Mouse (Mus musculus) intestine, postnatal 0 days (tissue): ENCODE data around the gene Mcf2l. TPM values are rescaled to one million over a fixed set of nuclear protein-coding genes. Genes with fewer than 3 reads are reported as not detected.
A peak's percentile ranks its signal among the peaks of the same experiment; 100 is the strongest.

Source experiments
- ATAC-seq: fragments of 200-750 bp; cut with Nextera tagmentation; 2 replicates; pipeline ENCODE4 v1.8.0; 2017; ENCODE audit warnings: mild to moderate bottlenecking, moderate TSS enrichment, moderate library complexity
- H3K27ac ChIP-seq: fragments of 300-500 bp; sonication (generic); 2 replicates; pipeline ENCODE4 v1.5.1; 2014; ENCODE audit warnings: mild to moderate bottlenecking, low read depth, low read length, moderate library complexity
- H3K27me3 ChIP-seq: fragments of 300-500 bp; sonication (generic); replicated peaks from 2 replicates; pipeline ENCODE4 v1.6.1; 2014; ENCODE audit warnings: low read length, mixed read lengths; ENCODE audit not compliant: control insufficient read depth, insufficient read depth
- H3K36me3 ChIP-seq: fragments of 300-500 bp; sonication (generic); 2 replicates; pipeline ENCODE4 v1.6.1; 2014; ENCODE audit warnings: mild to moderate bottlenecking, moderate library complexity; ENCODE audit not compliant: control insufficient read depth, insufficient read depth
- H3K4me1 ChIP-seq: fragments of 300-500 bp; sonication (generic); replicated peaks from 2 replicates; pipeline ENCODE4 v1.6.1; 2014; ENCODE audit warnings: antibody characterized with exemption, low read length, mixed read lengths; ENCODE audit not compliant: control insufficient read depth, insufficient read depth
- H3K4me2 ChIP-seq: fragments of 300-500 bp; sonication (generic); replicated peaks from 2 replicates; pipeline ENCODE4 v1.6.1; 2014; ENCODE audit warnings: low read depth, mild to moderate bottlenecking, moderate library complexity
- H3K4me3 ChIP-seq: fragments of 300-500 bp; sonication (generic); 2 replicates; pipeline ENCODE4 v1.5.1; 2014; ENCODE audit warnings: low read depth, low read length
- H3K9ac ChIP-seq: fragments of 300-500 bp; sonication (generic); 2 replicates; pipeline ENCODE4 v1.6.1; 2014; ENCODE audit warnings: mild to moderate bottlenecking, low read depth, low read length
- H3K9me3 ChIP-seq: fragments of 300-500 bp; sonication (generic); 2 replicates; pipeline ENCODE4 v1.6.1; 2016; ENCODE audit warnings: mixed run types; ENCODE audit not compliant: control insufficient read depth
- CTCF ChIP-seq: sonication (generic); IDR thresholded peaks from 2 replicates; pipeline ENCODE4 v1.5.1; 2016; ENCODE audit warnings: low read depth, mild to moderate bottlenecking, control low read depth, antibody characterized with exemption, moderate library complexity
- WGBS: fragments of 180-500 bp; shearing (Covaris S2); extraction: QIAGEN DNeasy Blood & Tissue Kit; methylation state at CpG from one replicate; pipeline ENCODE4 v1.1.7; 2014; 5-methylcytosine and 5-hydroxymethylcytosine counted together
- polyA plus RNA-seq: library from polyadenylated mRNA; unstranded; fragments of >200 nt; fragmentation: Nextera tagmentation; extraction: Ambion mirVana; gene quantifications from 2 replicates; pipeline ENCODE4 v1.2.1, GENCODE M21; 2015

Gene Mcf2l
- polyA plus RNA-seq, 1 experiment from 2014 or later = 6.7 TPM

DNA sequence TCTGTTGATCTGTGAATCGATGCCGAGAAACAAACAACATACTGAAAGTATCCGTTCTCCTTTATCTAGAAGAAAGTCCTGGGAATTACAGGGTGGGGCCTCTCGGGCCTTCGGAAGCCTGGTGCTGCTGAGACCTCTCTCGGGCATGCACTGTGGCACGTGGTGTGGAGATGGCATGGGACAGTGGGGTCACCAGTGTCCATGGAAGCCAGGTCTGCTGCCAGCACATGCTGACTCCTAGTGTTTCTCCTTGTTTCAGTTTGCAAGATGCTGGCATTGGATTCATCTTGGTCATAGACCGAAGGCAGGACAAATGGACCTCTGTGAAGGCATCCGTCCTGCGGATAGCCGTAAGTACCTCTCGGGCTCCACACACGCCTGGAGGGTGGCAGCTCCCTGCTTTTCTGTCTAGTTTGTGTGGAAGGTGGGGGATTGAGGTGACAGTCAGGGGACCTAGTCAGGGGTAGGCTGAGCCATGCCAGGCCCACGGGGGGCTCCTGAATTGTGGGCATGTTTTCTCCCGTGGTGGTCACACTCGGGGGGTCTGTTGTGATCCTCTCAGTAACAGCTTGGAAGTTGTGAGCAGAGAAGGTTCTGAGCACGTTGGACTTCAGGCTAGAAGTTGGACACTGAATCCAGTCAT, 111.1 kb downstream of the Mcf2l start:
- Histone ChIP-seq H3K4me2 (no peak overlapping the region), H3K4me1 (no peaks in the 10 kb centered on the region), H3K36me3 (no peaks in the 10 kb centered on the region), H3K9ac (no peak overlapping the region), H3K27me3 (no peaks in the 10 kb centered on the region), H3K4me3 (no peak overlapping the region), H3K9me3 (no peaks in the 10 kb centered on the region), H3K27ac (no peak overlapping the region)
- no peak for ATAC-seq
- 86% methylated on average over 17 of the region's 17 CpGs for WGBS
- TF ChIP-seq CTCF = no peak

DNA sequence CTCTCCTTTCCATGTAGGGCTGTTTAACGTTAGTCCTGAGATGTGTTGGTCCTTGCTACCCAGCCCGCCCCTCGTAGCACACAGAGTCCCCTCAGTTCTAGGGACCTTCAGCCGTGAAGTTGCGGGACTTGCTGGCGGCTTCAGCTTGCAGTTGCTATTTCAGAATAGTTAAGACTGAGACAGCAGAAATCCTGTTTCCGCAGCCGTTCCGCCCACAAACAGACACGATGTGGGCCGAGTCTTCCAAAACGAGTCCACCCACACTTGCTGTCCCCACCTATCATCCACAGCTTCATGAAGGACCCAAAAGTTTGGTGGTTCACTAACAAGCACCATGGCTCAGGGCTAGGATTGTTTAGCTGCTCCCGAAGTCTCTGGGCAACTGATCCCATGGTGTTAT, 111.7 kb downstream of the Mcf2l start:
- Histone ChIP-seq H3K4me3 (no peak overlapping the region), H3K36me3 (no peaks in the 10 kb centered on the region), H3K4me1 (no peaks in the 10 kb centered on the region), H3K27me3 (no peaks in the 10 kb centered on the region), H3K9ac (no peak overlapping the region), H3K4me2 (no peak overlapping the region), H3K9me3 (no peaks in the 10 kb centered on the region), H3K27ac (no peak overlapping the region)
- TF ChIP-seq CTCF = no peak
- 87% methylated on average over 13 of the region's 13 CpGs for WGBS
- ATAC-seq = no peak

DNA sequence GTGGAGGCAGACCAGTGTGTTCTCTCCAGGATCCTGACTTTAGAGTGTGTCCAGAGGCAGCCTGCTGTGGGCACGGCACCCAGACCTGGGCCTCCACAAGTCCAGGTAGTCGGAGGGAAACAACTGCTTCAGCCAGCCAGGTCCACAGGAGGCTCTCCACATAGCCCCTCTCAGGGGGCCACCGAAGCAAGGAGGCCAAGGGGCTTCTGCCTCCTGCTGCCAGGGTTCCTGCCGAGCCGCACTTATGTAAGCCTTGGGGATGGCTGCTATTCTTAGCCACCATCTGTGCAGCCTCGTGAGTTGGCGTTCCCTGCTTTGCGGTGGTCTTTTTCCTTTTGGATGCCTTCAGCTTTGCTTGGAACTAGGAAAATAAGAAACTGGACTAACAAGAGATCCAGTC, 114.0 kb downstream of the Mcf2l start:
- no peak for ATAC-seq
- WGBS = 91% methylated on average over 8 of the region's 8 CpGs
- TF ChIP-seq CTCF = no peak
- Histone ChIP-seq H3K27ac (no peak overlapping the region), H3K27me3 (no peaks in the 10 kb centered on the region), H3K4me3 (no peak overlapping the region), H3K4me1 (no peaks in the 10 kb centered on the region), H3K9ac (no peak overlapping the region), H3K9me3 (no peaks in the 10 kb centered on the region), H3K36me3 (no peaks in the 10 kb centered on the region), H3K4me2 (no peak overlapping the region)

DNA sequence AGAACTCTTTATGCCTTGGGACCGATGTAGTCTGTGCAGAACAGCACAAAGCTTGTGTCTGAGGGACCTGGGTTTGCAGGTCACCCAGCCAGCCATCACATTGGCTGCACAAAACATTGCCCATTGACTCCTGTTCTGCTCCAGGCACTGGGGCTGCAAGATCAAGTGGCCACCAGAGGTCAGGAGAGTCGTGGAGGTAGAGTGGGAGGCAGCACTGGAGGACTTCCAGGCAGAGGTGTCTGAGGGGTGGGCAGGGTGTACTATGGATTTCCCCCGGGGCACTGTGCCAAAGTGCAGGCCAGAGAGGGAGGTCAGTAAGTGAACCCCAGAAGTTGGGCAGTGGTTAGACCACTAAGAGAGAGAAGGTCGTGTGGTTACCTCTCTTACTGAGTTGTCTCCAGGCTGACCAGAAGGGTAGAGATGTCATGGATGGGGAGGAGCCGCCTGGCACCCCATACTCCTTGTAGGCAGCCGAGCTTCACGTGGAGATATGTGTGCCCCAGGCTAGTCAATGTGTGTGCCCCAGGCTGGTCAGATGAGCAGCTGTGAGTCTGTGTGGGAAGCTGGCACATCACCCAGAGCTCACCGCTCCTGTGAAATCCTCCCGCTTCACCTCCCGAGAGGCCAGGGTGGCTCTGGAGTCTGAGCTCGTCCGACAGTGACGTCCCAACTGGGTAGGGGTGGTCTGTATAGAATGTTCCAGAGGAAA, 115.3 kb downstream of the Mcf2l start:
- no peaks in the 10 kb centered on the region for H3K9me3 ChIP-seq
- 80% methylated on average over 13 of the region's 13 CpGs for WGBS
- H3K36me3 ChIP-seq = no peaks in the 10 kb centered on the region; the same call in 1 of the 2 replicates
- no peak overlapping the region for H3K9ac ChIP-seq
- H3K4me2 ChIP-seq = no peak overlapping the region
- H3K27ac ChIP-seq = no peak overlapping the region
- no peaks in the 10 kb centered on the region for H3K4me1 ChIP-seq
- no peak for ATAC-seq
- H3K27me3 ChIP-seq = no peaks in the 10 kb centered on the region
- no peak overlapping the region for H3K4me3 ChIP-seq
- TF ChIP-seq CTCF = peak; percentile 67

DNA sequence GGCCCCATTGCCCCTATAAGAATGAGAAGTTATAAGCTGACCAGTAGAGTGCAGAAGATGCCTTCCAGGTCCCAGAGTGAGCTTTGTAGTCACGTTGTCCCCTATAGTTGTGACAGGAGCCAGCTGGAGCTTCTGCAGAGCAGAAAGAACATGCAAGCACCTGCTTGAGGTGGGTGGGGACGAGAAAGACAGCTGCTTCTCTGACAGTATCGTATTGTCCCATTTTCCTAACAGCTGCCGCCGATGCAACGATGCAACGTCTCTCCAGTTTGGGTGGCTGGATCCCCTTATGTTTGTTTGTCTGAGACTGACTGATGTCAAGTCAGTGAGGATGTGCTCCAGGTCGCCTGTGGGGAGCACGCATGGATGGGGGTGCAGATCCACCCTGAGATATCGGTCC, 117.8 kb downstream of the Mcf2l start:
- TF ChIP-seq CTCF = no peak
- Histone ChIP-seq H3K36me3 (no peaks in the 10 kb centered on the region; the same call in 1 of the 2 replicates), H3K9ac (no peak overlapping the region), H3K27me3 (no peaks in the 10 kb centered on the region), H3K4me2 (no peak overlapping the region), H3K9me3 (no peaks in the 10 kb centered on the region), H3K4me3 (no peak overlapping the region), H3K4me1 (no peaks in the 10 kb centered on the region), H3K27ac (no peak overlapping the region)
- WGBS = 70% methylated on average over 10 of the region's 10 CpGs
- ATAC-seq = no peak

DNA sequence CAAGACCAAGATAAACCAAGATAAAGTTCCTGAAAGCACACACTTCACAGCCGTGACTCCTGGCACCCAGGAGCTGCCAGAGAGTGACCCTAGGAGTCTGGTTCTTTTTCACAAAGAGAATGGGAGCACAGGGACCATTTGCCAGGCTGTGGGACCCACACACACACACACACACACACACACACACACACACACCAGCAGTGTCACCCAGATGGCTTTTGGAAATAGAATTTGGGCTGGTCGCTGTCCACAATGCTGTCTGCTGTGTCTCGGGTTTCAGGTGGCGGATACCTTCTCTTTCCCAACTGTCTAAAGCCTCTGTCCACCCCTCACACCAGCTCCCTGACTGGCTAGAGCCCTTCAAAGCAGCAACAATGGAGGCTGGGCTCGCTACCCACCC, 120.9 kb downstream of the Mcf2l start:
- WGBS = 81% methylated on average over 5 of the region's 5 CpGs
- ATAC-seq = no peak
- no peaks in the 10 kb centered on the region for H3K4me1 ChIP-seq

More for the DNA sequence above, 120.9 kb downstream of the Mcf2l start:
- no peaks in the 10 kb centered on the region for H3K27me3 ChIP-seq
- no peak overlapping the region for H3K4me2 ChIP-seq
- no peaks in the 10 kb centered on the region; the same call in 1 of the 2 replicates for H3K36me3 ChIP-seq
- no peak overlapping the region for H3K4me3 ChIP-seq
- H3K27ac ChIP-seq = no peak overlapping the region
- no peaks in the 10 kb centered on the region for H3K9me3 ChIP-seq
- no peak for TF ChIP-seq CTCF
- H3K9ac ChIP-seq = no peak overlapping the region
